Mouse (Mus musculus) heart, embryonic 15.5 days (tissue): ENCODE measurements around the gene Epb41l1. TPM values are rescaled to one million over a fixed set of nuclear protein-coding genes. Genes with fewer than 3 reads are reported as not detected.
A peak's percentile ranks its signal among the peaks of the same experiment; 100 is the strongest.

Experiments used
- ATAC-seq: fragments of 200-750 bp; cut with Nextera tagmentation; replicated peaks from 2 replicates; pipeline ENCODE4 v1.8.0; 2017; ENCODE audit warnings: low read depth, moderate TSS enrichment; ENCODE audit not compliant: insufficient number of reproducible peaks, insufficient read depth, low FRiP score
- H3K27ac ChIP-seq: fragments of 300-500 bp; sonication (generic); 2 replicates; pipeline ENCODE4 v1.5.1; 2015; ENCODE audit warnings: mild to moderate bottlenecking, inconsistent platforms
- H3K27me3 ChIP-seq: fragments of 300-500 bp; sonication (generic); 2 replicates; pipeline ENCODE4 v1.6.1; 2015; ENCODE audit warnings: inconsistent platforms
- H3K36me3 ChIP-seq: fragments of 300-500 bp; sonication (generic); 2 replicates; pipeline ENCODE4 v1.6.1; 2015; ENCODE audit warnings: mild to moderate bottlenecking, inconsistent platforms
- H3K4me1 ChIP-seq: fragments of 300-500 bp; sonication (generic); replicated peaks from 2 replicates; pipeline ENCODE4 v1.6.1; 2015; ENCODE audit warnings: inconsistent platforms
- H3K4me2 ChIP-seq: fragments of 300-500 bp; sonication (generic); 2 replicates; pipeline ENCODE4 v1.6.1; 2015; ENCODE audit warnings: inconsistent platforms, mild to moderate bottlenecking, moderate library complexity
- H3K4me3 ChIP-seq: fragments of 300-500 bp; sonication (generic); 2 replicates; pipeline ENCODE4 v1.5.1; 2015; ENCODE audit warnings: mild to moderate bottlenecking, inconsistent platforms
- H3K9ac ChIP-seq: fragments of 300-500 bp; sonication (generic); 2 replicates; pipeline ENCODE4 v1.6.1; 2015; ENCODE audit warnings: mild to moderate bottlenecking, inconsistent platforms
- H3K9me3 ChIP-seq: fragments of 300-500 bp; sonication (generic); replicated peaks from 2 replicates; pipeline ENCODE4 v1.6.1; 2016; ENCODE audit warnings: inconsistent platforms
- WGBS: fragments of 180-500 bp; shearing (Covaris S2); methylation state at CpG from one replicate; pipeline ENCODE4 v1.1.7; 2015; ENCODE audit warnings: mixed read lengths; 5-methylcytosine and 5-hydroxymethylcytosine counted together
- polyA plus RNA-seq: library from polyadenylated mRNA; unstranded; fragments of >200 nt; fragmentation: Nextera tagmentation; extraction: Ambion mirVana; gene quantifications from 2 replicates; pipeline ENCODE4 v1.2.1, GENCODE M21; 2015

The Epb41l1 gene
- polyA plus RNA-seq, 1 experiment from 2014 or later = 1.00 TPM

DNA sequence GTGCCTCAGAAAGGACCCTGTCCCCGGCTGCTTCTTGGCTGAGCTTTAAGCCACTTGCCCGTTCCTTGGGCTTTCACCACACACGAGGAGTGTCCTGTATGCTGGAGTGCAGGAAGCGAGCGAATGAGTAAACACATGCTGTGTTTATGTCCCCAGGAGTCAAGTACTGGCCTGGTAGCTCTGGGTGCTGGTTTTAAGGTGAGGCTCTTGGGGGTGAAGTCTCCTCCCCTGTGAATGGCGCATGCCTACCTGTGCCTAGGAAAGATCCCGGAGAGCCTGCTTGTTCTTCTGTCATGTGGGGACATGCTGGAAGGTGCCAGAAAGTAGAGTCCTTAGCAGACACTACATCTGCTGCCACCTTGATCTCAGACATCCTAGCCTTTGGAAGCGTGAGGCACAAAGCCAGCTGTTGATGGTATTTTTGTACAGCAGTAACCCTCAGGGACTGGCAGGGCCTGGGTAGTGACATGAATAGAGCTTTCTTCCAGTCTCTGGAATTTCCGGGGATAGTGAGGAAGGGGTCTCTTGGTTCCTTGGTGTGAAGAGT, 25.9 kb downstream of the Epb41l1 start:
- Histone ChIP-seq H3K4me3 (no peak overlapping the region), H3K4me2 (no peak overlapping the region), H3K36me3 (no peaks in the 10 kb centered on the region), H3K9ac (no peak overlapping the region), H3K4me1 (peaks cover 33% of the 10 kb centered on the region), H3K27me3 (no peaks in the 10 kb centered on the region), H3K9me3 (no peaks in the 10 kb centered on the region), H3K27ac (no peak overlapping the region)
- no peak for ATAC-seq
- 68% methylated on average over 9 of the region's 9 CpGs for WGBS

DNA sequence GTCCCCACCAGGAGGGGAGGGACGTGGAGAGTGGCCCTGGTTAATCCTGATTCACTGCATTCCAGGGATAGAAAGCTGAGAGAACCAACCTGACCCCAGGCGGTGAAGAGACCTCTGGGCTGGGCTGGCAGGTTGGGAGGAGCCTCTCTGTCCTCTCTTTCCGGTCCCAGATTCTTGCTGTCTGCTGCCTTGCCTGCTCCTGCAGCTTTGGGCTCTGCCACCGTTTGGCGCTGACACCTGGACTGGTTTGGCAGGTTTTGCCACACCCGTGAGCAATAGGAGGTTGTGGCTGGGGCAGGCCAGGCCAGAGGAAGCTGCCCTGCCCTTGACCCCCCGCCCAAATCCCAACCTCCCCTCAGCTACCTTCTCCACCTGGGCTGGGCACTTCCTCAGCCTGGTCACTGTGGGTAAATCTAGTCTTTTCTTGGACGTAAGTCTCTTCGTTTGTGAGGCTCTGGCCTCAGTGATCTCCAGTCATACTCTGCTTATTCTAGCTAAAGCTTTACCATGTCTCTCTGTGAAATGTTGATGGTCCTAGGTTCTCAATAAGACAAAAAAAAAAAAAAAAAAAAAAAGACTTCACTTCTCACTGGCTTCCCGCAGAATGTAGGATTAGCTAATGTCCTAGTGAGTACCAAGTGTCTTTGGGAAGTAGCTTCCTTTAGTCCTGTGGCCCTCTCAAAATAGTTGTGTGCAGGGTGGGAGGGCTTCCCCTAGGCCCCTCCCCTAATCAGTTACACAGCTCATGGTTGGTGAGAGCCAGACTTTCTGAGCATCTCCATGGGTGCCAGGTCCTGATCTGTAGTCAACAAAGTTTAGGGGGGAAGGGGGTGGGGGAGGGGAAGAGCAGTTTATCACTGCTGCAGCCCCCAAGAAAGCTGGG, 26.9 kb downstream of the Epb41l1 start:
- no peaks in the 10 kb centered on the region for H3K27me3 ChIP-seq
- ATAC-seq = no peak
- WGBS = 32% methylated on average over 10 of the region's 10 CpGs
- H3K36me3 ChIP-seq = no peaks in the 10 kb centered on the region
- H3K4me2 ChIP-seq = no peak overlapping the region
- no peak overlapping the region for H3K27ac ChIP-seq
- no peak overlapping the region for H3K9ac ChIP-seq
- no peaks in the 10 kb centered on the region for H3K9me3 ChIP-seq
- peaks cover 22% of the 10 kb centered on the region for H3K4me1 ChIP-seq
- H3K4me3 ChIP-seq = no peak overlapping the region

DNA sequence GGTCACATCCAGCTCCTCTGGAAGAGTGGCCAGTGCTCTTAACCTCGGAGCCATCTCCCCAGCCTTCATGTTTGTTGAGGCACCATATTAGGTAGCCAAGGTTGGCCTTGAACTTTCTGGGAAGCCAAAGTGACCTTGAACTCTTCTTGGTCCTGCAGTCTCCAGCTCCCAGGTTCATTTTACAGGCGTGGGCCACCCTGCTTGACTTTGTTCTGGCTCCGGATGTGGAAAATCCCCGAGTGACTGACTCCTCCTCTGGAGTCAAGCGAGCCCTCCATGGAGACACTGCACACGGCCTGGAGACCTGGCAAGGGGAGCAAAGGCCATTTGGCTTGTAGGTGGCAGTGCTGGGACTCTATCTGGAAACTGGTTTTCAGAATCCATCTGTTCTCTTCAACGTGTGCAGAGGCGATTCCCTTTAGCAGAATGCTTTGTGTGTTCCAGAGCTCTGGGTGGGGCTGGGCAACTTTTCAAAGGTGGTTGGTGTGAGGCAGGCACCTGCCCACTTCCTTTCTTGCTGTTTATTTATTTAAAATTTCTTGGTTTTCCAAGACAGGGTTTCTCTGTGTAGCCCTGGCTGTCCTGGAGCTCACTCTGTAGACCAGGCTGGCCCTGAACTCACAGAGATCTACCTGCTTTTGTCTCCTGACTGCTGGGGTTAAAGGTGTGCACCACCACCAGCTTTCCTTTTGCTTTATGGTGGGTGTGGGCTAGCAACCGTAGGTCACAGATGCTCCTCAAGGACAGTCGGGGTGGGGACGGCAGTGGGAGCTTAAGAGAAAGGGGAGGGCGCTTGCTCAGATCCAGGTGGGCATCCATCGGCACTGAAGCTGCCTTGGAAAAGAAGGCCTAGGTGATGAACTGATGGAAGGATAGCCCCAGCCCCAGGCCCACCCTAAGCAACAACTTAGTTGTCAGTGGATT, 30.8 kb downstream of the Epb41l1 start:
- H3K4me1 ChIP-seq = peaks cover 12% of the 10 kb centered on the region
- WGBS = 79% methylated on average over 13 of the region's 13 CpGs
- no peak overlapping the region for H3K9ac ChIP-seq
- ATAC-seq = no peak
- no peak overlapping the region for H3K27ac ChIP-seq
- H3K4me3 ChIP-seq = no peak overlapping the region
- no peaks in the 10 kb centered on the region for H3K9me3 ChIP-seq
- H3K4me2 ChIP-seq = no peak overlapping the region
- no peaks in the 10 kb centered on the region for H3K36me3 ChIP-seq
- no peaks in the 10 kb centered on the region for H3K27me3 ChIP-seq

DNA sequence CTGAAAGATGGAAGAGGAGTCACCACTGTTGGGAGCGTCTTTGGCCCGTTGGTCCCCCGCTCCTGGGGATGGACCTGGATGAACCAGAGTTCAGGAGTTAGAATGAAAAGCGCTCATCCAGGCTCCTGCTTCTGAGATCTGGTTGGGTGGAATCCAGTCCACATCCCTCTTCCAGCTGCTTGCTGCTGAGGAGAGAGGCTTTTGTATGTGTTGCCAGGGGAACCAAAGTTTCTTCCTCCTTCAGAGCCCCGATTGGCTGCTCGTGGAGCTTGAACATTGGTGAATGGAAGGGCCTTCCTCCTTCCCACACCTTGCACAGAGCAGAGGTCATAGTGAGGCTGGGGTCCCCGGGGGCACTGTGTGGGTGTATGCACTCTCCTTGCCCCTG, 31.4 kb downstream of the Epb41l1 start:
- ATAC-seq = no peak
- Histone ChIP-seq H3K9me3 (no peaks in the 10 kb centered on the region), H3K9ac (no peak overlapping the region), H3K4me3 (no peak overlapping the region), H3K4me1 (peaks cover 9% of the 10 kb centered on the region), H3K4me2 (no peak overlapping the region), H3K27ac (no peak overlapping the region), H3K27me3 (no peaks in the 10 kb centered on the region), H3K36me3 (no peaks in the 10 kb centered on the region)
- WGBS = 76% methylated on average over 7 of the region's 7 CpGs

DNA sequence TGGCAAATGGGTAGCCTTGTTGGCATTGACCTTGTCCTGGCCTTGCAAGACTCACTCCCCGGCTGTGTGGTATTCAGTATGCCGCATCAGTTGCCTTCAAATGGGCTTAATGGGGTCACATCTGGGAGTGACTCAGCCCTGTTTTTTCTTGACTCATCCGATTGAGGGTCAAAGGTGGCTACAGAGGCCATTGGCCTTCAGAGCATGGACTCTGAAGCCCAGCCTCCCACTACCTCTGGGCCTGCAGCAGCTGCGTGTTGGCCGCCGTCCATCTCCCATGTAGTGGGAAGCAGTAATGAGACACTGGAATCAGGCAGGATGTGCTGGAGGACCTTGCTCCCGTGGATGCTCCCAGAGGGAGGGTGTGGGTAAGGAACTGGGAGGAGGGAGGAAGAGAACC, 33.1 kb downstream of the Epb41l1 start:
- no peaks in the 10 kb centered on the region for H3K27me3 ChIP-seq
- H3K4me1 ChIP-seq = peaks cover 10% of the 10 kb centered on the region
- WGBS = 70% methylated on average over 7 of the region's 7 CpGs
- H3K36me3 ChIP-seq = no peaks in the 10 kb centered on the region
- H3K9ac ChIP-seq = no peak overlapping the region
- no peak overlapping the region for H3K27ac ChIP-seq
- no peak overlapping the region for H3K4me2 ChIP-seq
- H3K9me3 ChIP-seq = no peaks in the 10 kb centered on the region
- ATAC-seq = 0 out of 2 replicates have a peak, but pooled peaks have one; percentile 17
- no peak overlapping the region for H3K4me3 ChIP-seq

DNA sequence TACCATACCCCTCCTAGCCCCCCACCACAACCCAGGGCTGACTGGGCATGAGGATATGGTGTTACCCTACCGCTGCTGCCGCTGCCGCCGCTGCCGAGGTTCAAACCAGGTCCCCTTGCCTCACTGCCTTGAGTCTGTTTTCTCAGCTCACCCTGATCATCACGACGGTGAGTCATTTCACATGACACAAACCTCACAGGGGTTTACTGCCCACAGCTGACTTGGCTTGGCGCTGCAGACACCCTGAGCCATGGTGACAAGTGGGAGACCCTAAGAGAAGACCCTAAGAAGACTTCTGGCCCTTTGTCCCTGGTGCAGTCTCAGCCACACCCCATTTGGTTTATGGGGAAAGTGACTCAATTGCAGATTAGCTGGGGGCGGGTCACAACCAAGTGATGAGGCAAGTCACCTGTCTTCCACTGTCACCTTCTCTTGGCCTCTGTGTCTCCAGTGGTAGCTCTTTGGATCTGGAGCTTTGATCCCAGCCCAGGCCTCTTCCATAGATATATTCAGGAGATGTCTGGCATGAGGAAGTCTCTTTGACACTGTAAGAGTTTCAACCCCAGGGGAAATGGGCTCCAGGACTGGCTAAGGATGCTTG, 34.9 kb downstream of the Epb41l1 start:
- Histone ChIP-seq H3K9me3 (no peaks in the 10 kb centered on the region), H3K27me3 (no peaks in the 10 kb centered on the region), H3K4me1 (peaks cover 16% of the 10 kb centered on the region), H3K9ac (no peak overlapping the region), H3K4me3 (no peak overlapping the region), H3K4me2 (no peak overlapping the region), H3K27ac (no peak overlapping the region), H3K36me3 (no peaks in the 10 kb centered on the region)
- ATAC-seq = no peak
- WGBS = 82% methylated on average over 9 of the region's 9 CpGs

DNA sequence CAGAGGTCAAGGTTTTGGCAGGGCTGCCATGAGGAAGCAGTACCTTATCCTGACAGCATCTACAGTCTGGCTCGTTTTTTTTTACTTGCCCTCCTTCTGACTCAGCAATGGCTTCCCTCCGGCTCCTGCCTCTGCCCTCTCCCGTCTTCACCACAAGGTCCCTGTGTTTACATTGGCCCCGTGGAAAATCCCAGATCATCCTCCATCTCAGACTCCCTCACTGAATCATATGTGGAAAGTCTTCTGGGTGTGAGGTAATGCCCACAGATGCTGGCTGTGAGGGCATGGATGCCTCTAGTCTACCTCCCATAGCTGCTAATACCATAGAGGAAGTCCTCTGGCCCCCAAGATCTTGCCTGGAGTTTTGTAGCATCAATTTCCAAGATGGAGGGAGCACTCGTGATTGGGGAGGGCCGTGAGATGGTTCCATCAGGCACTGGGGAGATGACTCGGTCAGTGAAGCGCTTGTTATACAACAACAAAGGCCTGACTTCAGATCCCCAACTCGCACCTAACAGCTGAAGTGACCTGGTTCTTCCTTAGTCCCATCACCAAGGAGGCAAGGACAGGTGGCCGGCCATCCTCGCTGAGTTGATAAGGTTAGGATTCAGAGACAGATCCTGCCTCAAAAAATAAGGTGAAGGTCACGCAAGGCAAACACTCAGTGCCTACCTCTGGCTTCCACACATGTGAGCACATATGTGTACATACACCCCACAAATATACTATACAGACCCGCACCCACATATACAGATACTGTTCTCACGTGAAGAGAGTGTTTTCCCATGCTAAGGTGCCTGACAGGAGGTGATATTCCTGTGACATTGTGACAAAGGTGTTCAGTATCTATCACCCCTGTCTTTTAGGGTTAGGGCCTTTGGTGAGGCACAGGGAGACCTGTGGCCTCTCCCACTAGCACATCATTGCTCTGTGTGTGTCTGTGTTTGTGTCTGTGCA, 36.0 kb downstream of the Epb41l1 start:
- WGBS = 76% methylated on average over 14 of the region's 14 CpGs
- Histone ChIP-seq H3K27ac (no peak overlapping the region), H3K4me1 (peaks cover 18% of the 10 kb centered on the region), H3K4me2 (no peak overlapping the region), H3K4me3 (no peak overlapping the region), H3K27me3 (no peaks in the 10 kb centered on the region), H3K9ac (no peak overlapping the region), H3K9me3 (no peaks in the 10 kb centered on the region), H3K36me3 (no peaks in the 10 kb centered on the region)
- no peak for ATAC-seq

DNA sequence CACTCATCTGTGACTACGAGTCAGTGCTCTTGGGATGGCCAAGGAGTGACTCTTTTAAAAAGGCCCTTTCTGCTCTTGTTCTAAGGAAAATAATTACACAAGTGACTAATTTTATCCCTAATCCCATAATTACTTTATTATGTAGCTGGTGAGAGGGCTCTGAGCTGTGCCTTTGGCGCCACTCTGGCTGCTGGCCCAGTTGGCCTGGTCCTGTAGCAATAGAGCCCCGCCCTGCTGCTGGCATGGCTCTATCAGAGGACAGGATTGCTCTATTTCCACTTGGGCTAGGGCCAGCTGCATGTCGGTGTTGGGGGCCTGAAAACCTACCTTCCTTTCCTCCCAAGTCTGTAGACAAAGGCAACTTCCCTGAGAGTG, 36.6 kb downstream of the Epb41l1 start:
- Histone ChIP-seq H3K9me3 (no peaks in the 10 kb centered on the region), H3K27ac (no peak overlapping the region), H3K4me3 (no peak overlapping the region), H3K4me2 (no peak overlapping the region), H3K36me3 (no peaks in the 10 kb centered on the region), H3K27me3 (no peaks in the 10 kb centered on the region), H3K9ac (no peak overlapping the region), H3K4me1 (peaks cover 22% of the 10 kb centered on the region)
- peak; percentile 62; the same call in 1 of the 2 replicates for ATAC-seq
- 37% methylated on average over 4 of the region's 4 CpGs for WGBS

DNA sequence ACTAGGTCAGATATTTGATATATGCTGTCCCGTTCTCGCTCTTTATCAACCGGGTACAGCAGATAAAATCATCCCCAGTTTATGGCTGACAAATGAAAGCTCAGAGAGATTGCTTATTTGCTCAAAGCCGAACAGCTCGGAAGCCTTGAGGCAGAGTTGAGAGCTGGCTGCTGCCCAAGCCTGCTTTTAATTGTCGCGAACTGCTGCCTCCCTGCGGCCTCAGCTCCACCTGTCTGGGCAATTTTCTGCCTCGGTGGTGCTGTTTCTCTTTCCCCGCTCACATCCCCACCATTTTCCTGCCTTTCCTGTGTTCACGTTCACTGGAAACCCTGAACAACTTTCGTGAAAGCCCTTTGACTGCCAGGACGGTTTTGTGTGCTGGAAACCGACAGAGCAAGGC, 39.8 kb downstream of the Epb41l1 start:
- Histone ChIP-seq H3K36me3 (no peaks in the 10 kb centered on the region), H3K4me1 (peaks cover 33% of the 10 kb centered on the region), H3K27me3 (no peaks in the 10 kb centered on the region), H3K4me3 (no peak overlapping the region), H3K9me3 (no peaks in the 10 kb centered on the region), H3K9ac (no peak overlapping the region; the same call in 1 of the 2 replicates), H3K4me2 (no peak overlapping the region), H3K27ac (no peak overlapping the region)
- WGBS = 29% methylated on average over 14 of the region's 14 CpGs
- no peak for ATAC-seq
